Mouse (Mus musculus) left cerebral cortex, adult 2 months (tissue): ENCODE data around the gene Epb41l5. TPM values are rescaled to one million over a fixed set of nuclear protein-coding genes. Genes with fewer than 3 reads are reported as not detected.

ENCODE experiments used
- DNase-seq, 2 experiments: peaks; one replicate each; pipeline ENCODE4 v3.0.0; 2021 to 2022; ENCODE audit warnings: low spot score in 2 of 2, mixed read lengths in 1 of 2; ENCODE audit errors: extremely low spot score in 1 of 2
- H3K27ac ChIP-seq: fragments of 200-600 bp; 2 replicates; pipeline ENCODE4 v1.8.1; 2022
- H3K4me3 ChIP-seq: fragments of 200-600 bp; 2 replicates; pipeline ENCODE4 v1.8.1; 2022
- CTCF ChIP-seq: fragments of 200-600 bp; IDR thresholded peaks from 2 replicates; pipeline ENCODE4 v1.8.1; 2022; ENCODE audit warnings: antibody characterized with exemption, mild to moderate bottlenecking, moderate library complexity
- intact Hi-C: fragments of 180-260 bp; cut with DNase I; formaldehyde crosslinking; loops from one replicate; pipeline ENCODE4 v1.15.1; 2025
- total RNA-seq, 2 experiments: library from RNA; stranded (reverse); gene quantifications; 2 replicates each; pipeline ENCODE4 v1.2.3; 2021

Epb41l5 gene
- total RNA-seq, 2 experiments from 2014 or later: 5.8 to 6.8 TPM

GRCm38 (mm10) chr1:119525689-119526591 lies 122.9 kb downstream of the Epb41l5 start, which contains the start of gene Tmem185b:
Gene Tmem185b (plus strand): TSS chr1:119526160.
- TF ChIP-seq CTCF: no peak
- Histone ChIP-seq H3K4me3 (peak within 1 kb of the TSS; percentile 60), H3K27ac (peak within 1 kb of the TSS; percentile 93)
- intact Hi-C loops: loop anchor here (2.0 to 5.0 kb wide), 2 partner anchors 21 to 69 kb away; partner anchors contain the start of gene Ralb
- DNase-seq: peak; percentile 88 to 89

- intact Hi-C loops: loop anchor here (5.0 kb wide), 1 partner anchor 68 kb away; no protein-coding TSS in a partner anchor
- no peak for DNase-seq
- peak overlapping the region; percentile 60 for H3K4me3 ChIP-seq
- no peak; the same call in 1 of the 2 replicates for TF ChIP-seq CTCF
- H3K27ac ChIP-seq: no peak overlapping the region
Observed at GRCm38 (mm10) chr1:119525004-119525444, 123.8 kb downstream of the Epb41l5 start.

GRCm38 (mm10) chr1:119523826-119524225 lies 125.0 kb downstream of the Epb41l5 start:
- no peak overlapping the region for H3K4me3 ChIP-seq
- DNase-seq: no peak
- intact Hi-C loops: no loop called here
- TF ChIP-seq CTCF: no peak
- H3K27ac ChIP-seq: no peak overlapping the region

GRCm38 (mm10) chr1:119523369-119523768 lies 125.4 kb downstream of the Epb41l5 start:
- Histone ChIP-seq H3K27ac (no peak overlapping the region), H3K4me3 (no peak overlapping the region)
- no peak for DNase-seq
- intact Hi-C loops: no loop called here
- TF ChIP-seq CTCF: no peak

GRCm38 (mm10) chr1:119522726-119523125 lies 126.1 kb downstream of the Epb41l5 start:
- Histone ChIP-seq H3K27ac (no peak overlapping the region), H3K4me3 (no peak overlapping the region)
- no peak for DNase-seq
- no peak for TF ChIP-seq CTCF
- intact Hi-C loops: no loop called here

GRCm38 (mm10) chr1:119521681-119522080 lies 127.1 kb downstream of the Epb41l5 start:
- TF ChIP-seq CTCF: no peak
- DNase-seq: no peak
- Histone ChIP-seq H3K4me3 (no peak overlapping the region), H3K27ac (no peak overlapping the region)
- intact Hi-C loops: no loop called here

- no peak for DNase-seq
- intact Hi-C loops: no loop called here
- no peak overlapping the region for H3K27ac ChIP-seq
- TF ChIP-seq CTCF: no peak
- no peak overlapping the region for H3K4me3 ChIP-seq
Observed at GRCm38 (mm10) chr1:119521029-119521428, 127.8 kb downstream of the Epb41l5 start.

- intact Hi-C loops: no loop called here
- Histone ChIP-seq H3K27ac (no peak overlapping the region), H3K4me3 (no peak overlapping the region)
- TF ChIP-seq CTCF: no peak
- DNase-seq: no peak
Observed at GRCm38 (mm10) chr1:119519286-119519685, 129.5 kb downstream of the Epb41l5 start.

GRCm38 (mm10) chr1:119518786-119519185 lies 130.0 kb downstream of the Epb41l5 start:
- Histone ChIP-seq H3K4me3 (no peak overlapping the region), H3K27ac (no peak overlapping the region)
- no peak for TF ChIP-seq CTCF
- intact Hi-C loops: no loop called here
- no peak for DNase-seq

- no peak overlapping the region for H3K27ac ChIP-seq
- TF ChIP-seq CTCF: no peak
- intact Hi-C loops: no loop called here
- no peak for DNase-seq
- H3K4me3 ChIP-seq: no peak overlapping the region
Observed at GRCm38 (mm10) chr1:119518060-119518459, 130.7 kb downstream of the Epb41l5 start.

GRCm38 (mm10) chr1:119510857-119511256 lies 137.9 kb downstream of the Epb41l5 start:
- no peak for DNase-seq
- intact Hi-C loops: no loop called here
- TF ChIP-seq CTCF: no peak
- no peak overlapping the region for H3K27ac ChIP-seq
- H3K4me3 ChIP-seq: no peak overlapping the region

- no peak for DNase-seq
- no peak for TF ChIP-seq CTCF
- H3K4me3 ChIP-seq: no peak overlapping the region
- intact Hi-C loops: no loop called here
- H3K27ac ChIP-seq: no peak overlapping the region
Observed at GRCm38 (mm10) chr1:119510409-119510808, 138.4 kb downstream of the Epb41l5 start.
